Mouse (Mus musculus) duodenum, adult 2 months (tissue): Measurements from ENCODE around the gene Vwc2. TPM values are rescaled to one million over a fixed set of nuclear protein-coding genes. Genes with fewer than 3 reads are reported as not detected.

Experiments
- polyA plus RNA-seq: library from polyadenylated mRNA; depleted of rRNA; stranded (reverse); fragments of >200 nt; gene quantifications from 2 replicates; pipeline ENCODE4 v1.2.3, GENCODE M21; 2012; ENCODE audit warnings: low replicate concordance; rRNA removed

Vwc2 gene
- 0.11 and 0.74 TPM in 2 replicates for polyA plus RNA-seq

GRCm38 (mm10) chr11:11113576-11114233 is at the start of gene Vwc2:
Vwc2 (plus strand) TSS chr11:11114223.

